Mouse (Mus musculus) stomach, postnatal 0 days (tissue): ENCODE measurements around the gene 9030025P20Rik. TPM values are rescaled to one million over a fixed set of nuclear protein-coding genes. Genes with fewer than 3 reads are reported as not detected.

Experiments used
- ATAC-seq: fragments of 200-750 bp; cut with Nextera tagmentation; 2 replicates; pipeline ENCODE4 v1.8.0; 2017; ENCODE audit not compliant: low FRiP score, low TSS enrichment
- DNase-seq: peaks from one replicate; pipeline ENCODE4 v3.0.0-alpha.2; 2016; ENCODE audit warnings: low spot score
- H3K27ac ChIP-seq: fragments of 300-500 bp; sonication (generic); replicated peaks from 2 replicates; pipeline ENCODE4 v1.5.1; 2014; ENCODE audit warnings: mild to moderate bottlenecking, control low read depth
- H3K27me3 ChIP-seq: fragments of 300-500 bp; sonication (generic); 2 replicates; pipeline ENCODE4 v1.6.1; 2014; ENCODE audit warnings: low read length; ENCODE audit not compliant: control insufficient read depth, insufficient read depth
- H3K36me3 ChIP-seq: fragments of 300-500 bp; sonication (generic); 2 replicates; pipeline ENCODE4 v1.6.1; 2014; ENCODE audit warnings: low read length, mixed read lengths; ENCODE audit not compliant: control insufficient read depth, insufficient read depth
- H3K4me1 ChIP-seq: fragments of 300-500 bp; sonication (generic); replicated peaks from 2 replicates; pipeline ENCODE4 v1.6.1; 2014; ENCODE audit warnings: antibody characterized with exemption; ENCODE audit not compliant: control insufficient read depth, insufficient read depth
- H3K4me2 ChIP-seq: fragments of 300-500 bp; sonication (generic); replicated peaks from 2 replicates; pipeline ENCODE4 v1.6.1; 2014; ENCODE audit warnings: low read depth, mild to moderate bottlenecking, control low read depth, moderate library complexity
- H3K4me3 ChIP-seq: fragments of 300-500 bp; sonication (generic); 2 replicates; pipeline ENCODE4 v1.5.1; 2014; ENCODE audit warnings: low read depth, low read length, control low read depth
- H3K9ac ChIP-seq: fragments of 300-500 bp; sonication (generic); 2 replicates; pipeline ENCODE4 v1.6.1; 2014; ENCODE audit warnings: mild to moderate bottlenecking, low read length, control low read depth, mixed read lengths
- H3K9me3 ChIP-seq: fragments of 300-500 bp; sonication (generic); 2 replicates; pipeline ENCODE4 v1.6.1; 2016; ENCODE audit warnings: low read length; ENCODE audit not compliant: control insufficient read depth
- CTCF ChIP-seq: IDR thresholded peaks from 2 replicates; pipeline ENCODE4 v1.5.1; 2016; ENCODE audit warnings: antibody characterized with exemption, low read depth, mild to moderate bottlenecking, moderate library complexity
- EP300 ChIP-seq: optimal IDR thresholded peaks from 2 replicates; pipeline ENCODE3; 2016; ENCODE audit warnings: antibody characterized with exemption
- WGBS: fragments of 180-500 bp; shearing (Covaris S2); extraction: QIAGEN DNeasy Blood & Tissue Kit; methylation state at CpG from one replicate; pipeline ENCODE4 v1.1.7; 2014; 5-methylcytosine and 5-hydroxymethylcytosine counted together
- polyA plus RNA-seq: library from polyadenylated mRNA; unstranded; fragments of >200 nt; fragmentation: Nextera tagmentation; extraction: Ambion mirVana; gene quantifications from 2 replicates; pipeline ENCODE4 v1.2.1, GENCODE M21; 2015

9030025P20Rik gene
- polyA plus RNA-seq, 1 experiment from 2014 or later = 4.6 TPM

DNA sequence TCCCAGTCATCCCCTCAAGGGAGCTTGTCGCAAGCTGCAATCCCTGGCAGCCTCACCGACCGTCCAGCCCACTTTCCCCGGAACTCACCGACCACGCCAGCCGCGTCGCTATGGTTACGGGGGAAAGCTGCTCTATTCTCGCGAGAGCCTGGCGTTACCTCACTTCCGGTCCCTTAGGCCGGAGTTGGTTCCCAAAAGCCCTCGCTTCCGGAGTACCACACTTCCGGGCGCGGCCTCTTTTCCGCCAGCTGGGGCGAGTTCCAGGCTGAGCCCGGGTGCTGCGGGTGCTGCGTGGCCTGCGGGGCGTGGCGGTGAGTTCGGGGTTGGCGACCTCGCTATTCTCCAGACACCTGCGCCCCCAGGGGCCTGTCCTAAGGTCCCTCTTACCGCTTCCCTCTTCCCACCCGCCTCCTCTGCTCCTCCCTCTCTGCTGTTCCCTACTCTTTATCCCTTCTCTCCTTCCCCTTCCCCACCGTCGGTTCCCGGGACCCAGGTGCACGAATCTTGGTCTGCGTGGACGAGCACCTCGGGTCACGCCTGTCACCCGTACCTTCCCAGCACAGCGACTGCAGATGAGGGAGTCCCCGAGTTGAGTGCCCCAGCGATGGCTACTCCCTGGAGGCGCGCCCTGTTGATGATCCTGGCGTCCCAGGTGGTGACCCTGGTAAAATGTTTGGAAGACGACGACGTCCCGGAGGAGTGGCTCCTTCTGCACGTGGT, 35.1 kb upstream of the 9030025P20Rik start, which contains the start of the genes Wdr27 and 1600012H06Rik:
Gene Wdr27, minus strand, starts transcription at position 150 of the 720 bp plus-strand sequence.
Gene 1600012H06Rik, plus strand, starts transcription at position 176 of the 720 bp plus-strand sequence.
- H3K4me1 ChIP-seq = no peaks in the 10 kb centered on the region
- WGBS = under 1% methylated on average over 53 of the region's 54 CpGs
- peak within 1 kb of the TSS; percentile 94 for H3K4me2 ChIP-seq
- H3K36me3 ChIP-seq = no peaks in the 10 kb centered on the region
- peak within 1 kb of the TSS; percentile 82 for H3K4me3 ChIP-seq
- H3K27ac ChIP-seq = peak within 1 kb of the TSS; percentile 90
- H3K9me3 ChIP-seq = no peaks in the 10 kb centered on the region
- ATAC-seq (peak; percentile 98), DNase-seq (peak; percentile 99)
- no peaks in the 10 kb centered on the region for H3K27me3 ChIP-seq
- peak within 1 kb of the TSS; percentile 89 for H3K9ac ChIP-seq
- TF ChIP-seq CTCF = no peak
- TF ChIP-seq EP300 = peak; percentile 99

DNA sequence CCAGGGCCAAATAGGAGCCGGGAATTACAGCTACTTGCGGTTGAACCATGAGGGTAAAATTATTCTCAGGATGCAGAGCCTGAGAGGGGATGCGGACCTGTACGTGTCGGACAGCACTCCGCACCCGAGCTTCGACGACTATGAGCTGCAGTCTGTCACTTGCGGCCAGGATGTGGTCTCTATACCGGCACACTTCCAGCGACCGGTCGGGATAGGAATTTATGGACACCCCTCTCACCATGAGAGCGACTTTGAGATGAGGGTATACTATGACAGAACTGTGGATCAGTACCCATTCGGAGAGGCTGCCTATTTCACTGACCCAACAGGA, 34.6 kb upstream of the 9030025P20Rik start:
- WGBS = 16% methylated on average over 16 of the region's 16 CpGs
- Histone ChIP-seq H3K9me3 (no peaks in the 10 kb centered on the region), H3K36me3 (no peaks in the 10 kb centered on the region), H3K27me3 (no peaks in the 10 kb centered on the region), H3K4me3 (peak overlapping the region; percentile 82), H3K9ac (peak overlapping the region; percentile 89), H3K4me1 (no peaks in the 10 kb centered on the region), H3K27ac (peak overlapping the region; percentile 90), H3K4me2 (peak overlapping the region; percentile 94)
- TF ChIP-seq CTCF = no peak
- TF ChIP-seq EP300 = no peak
- ATAC-seq (no peak; the same call in 1 of the 2 replicates), DNase-seq (no peak)

DNA sequence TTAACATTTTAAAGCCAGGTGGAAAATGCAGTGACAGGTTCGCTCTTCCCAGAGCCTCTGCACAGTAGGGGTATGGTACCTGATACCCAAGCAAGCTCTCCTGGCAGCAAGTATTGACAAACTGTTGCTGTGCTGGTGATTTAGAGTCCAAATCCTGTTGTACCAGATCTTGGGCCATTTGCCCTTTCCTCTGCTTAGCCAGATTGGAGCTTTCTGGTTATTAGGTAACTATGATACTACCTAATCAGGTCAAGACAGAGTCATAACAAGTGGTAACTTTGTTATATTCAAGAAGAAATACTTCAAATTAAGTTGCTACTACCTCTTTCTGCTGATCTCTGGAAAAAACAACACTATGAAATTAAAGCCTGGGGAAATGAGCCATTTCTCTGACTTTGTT, 33.7 kb upstream of the 9030025P20Rik start:
- TF ChIP-seq EP300 = no peak
- no peak for TF ChIP-seq CTCF

DNA sequence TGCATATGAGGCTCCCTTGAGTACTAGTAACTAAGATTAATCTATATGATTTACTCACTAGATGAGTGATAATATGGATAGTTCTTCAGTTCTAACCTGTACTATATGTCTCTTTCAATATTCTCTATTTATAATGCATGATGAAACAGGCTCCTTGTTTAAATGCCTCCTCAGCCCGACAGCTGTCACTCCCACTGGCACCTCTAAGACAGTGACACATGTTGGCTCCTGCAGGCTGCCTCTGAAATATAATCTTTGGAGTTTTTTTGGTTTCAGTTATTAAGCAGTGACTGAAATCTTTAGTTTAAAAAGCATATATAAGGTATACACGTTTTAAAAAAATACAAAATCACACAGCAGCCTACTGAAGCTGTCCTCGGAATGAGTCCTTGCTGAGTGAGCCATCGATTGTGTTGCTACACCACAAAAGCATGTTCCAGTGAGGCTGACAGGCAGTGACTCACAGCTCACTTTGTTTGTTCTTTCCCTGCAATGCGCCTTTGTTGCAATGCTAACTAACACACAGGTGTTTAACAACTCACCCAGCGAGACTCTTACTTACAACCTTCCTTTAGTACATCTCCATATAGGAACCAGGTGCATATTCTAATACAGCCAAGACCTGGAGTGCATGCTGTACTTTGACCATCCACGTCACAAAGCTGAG, 29.0 kb upstream of the 9030025P20Rik start:
- no peaks in the 10 kb centered on the region for H3K27me3 ChIP-seq
- peak; percentile 46 for DNase-seq

More for the DNA sequence above, 33.7 kb upstream of the 9030025P20Rik start:
- H3K27me3 ChIP-seq = no peaks in the 10 kb centered on the region
- H3K4me3 ChIP-seq = no peak overlapping the region; the same call in 1 of the 2 replicates
- H3K4me1 ChIP-seq = no peaks in the 10 kb centered on the region
- no peaks in the 10 kb centered on the region for H3K36me3 ChIP-seq
- no peak overlapping the region for H3K9ac ChIP-seq
- WGBS = 91% methylated on average over 1 of the region's 1 CpGs
- ATAC-seq (no peak), DNase-seq (no peak)
- no peak overlapping the region for H3K27ac ChIP-seq
- H3K4me2 ChIP-seq = peak overlapping the region; percentile 94
- no peaks in the 10 kb centered on the region for H3K9me3 ChIP-seq

DNA sequence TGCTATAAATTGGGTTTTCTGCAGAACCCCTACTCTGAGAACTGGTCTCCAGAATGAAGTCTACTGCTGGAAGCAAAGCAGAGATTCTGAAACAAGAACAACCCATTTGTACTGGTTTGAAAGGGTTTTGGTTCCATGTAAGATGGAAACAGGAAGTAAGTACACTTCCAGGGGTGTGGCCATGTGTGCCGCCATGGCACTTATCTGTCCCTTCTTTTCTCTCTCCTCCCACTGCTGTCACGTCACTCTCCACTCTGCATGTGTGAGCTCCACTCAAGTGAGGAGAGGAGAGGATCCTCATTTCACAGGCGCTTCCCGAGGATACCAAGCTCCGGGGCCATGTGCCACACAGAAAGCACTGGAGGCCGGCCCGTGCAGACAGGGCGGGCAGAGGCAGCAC, 24.8 kb upstream of the 9030025P20Rik start:
- Histone ChIP-seq H3K36me3 (peaks cover 10% of the 10 kb centered on the region), H3K27ac (no peak overlapping the region), H3K4me3 (no peak overlapping the region), H3K9me3 (no peaks in the 10 kb centered on the region), H3K27me3 (no peaks in the 10 kb centered on the region), H3K4me1 (no peaks in the 10 kb centered on the region), H3K9ac (no peak overlapping the region), H3K4me2 (no peak overlapping the region)
- no peak for TF ChIP-seq CTCF
- TF ChIP-seq EP300 = no peak
- WGBS = 82% methylated on average over 8 of the region's 8 CpGs
- ATAC-seq (peak; percentile 48; the same call in 1 of the 2 replicates), DNase-seq (no peak)

More for the DNA sequence above, 29.0 kb upstream of the 9030025P20Rik start:
- 62% methylated on average over 7 of the region's 7 CpGs for WGBS
- Histone ChIP-seq H3K4me1 (no peaks in the 10 kb centered on the region), H3K4me2 (no peak overlapping the region), H3K4me3 (no peak overlapping the region), H3K9ac (no peak overlapping the region), H3K9me3 (no peaks in the 10 kb centered on the region), H3K36me3 (peaks cover 7% of the 10 kb centered on the region), H3K27ac (no peak overlapping the region)
- no peak for TF ChIP-seq CTCF
- no peak for TF ChIP-seq EP300
- peak; percentile 83 for ATAC-seq
